Mouse (Mus musculus): ENCODE results near the gene Ehhadh. TPM values are rescaled to one million over a fixed set of nuclear protein-coding genes. Genes with fewer than 3 reads are reported as not detected.

Ehhadh gene
- total and polyA plus RNA-seq, 3 experiments = 5.3 to 6.6 TPM; not detected in 1

DNA sequence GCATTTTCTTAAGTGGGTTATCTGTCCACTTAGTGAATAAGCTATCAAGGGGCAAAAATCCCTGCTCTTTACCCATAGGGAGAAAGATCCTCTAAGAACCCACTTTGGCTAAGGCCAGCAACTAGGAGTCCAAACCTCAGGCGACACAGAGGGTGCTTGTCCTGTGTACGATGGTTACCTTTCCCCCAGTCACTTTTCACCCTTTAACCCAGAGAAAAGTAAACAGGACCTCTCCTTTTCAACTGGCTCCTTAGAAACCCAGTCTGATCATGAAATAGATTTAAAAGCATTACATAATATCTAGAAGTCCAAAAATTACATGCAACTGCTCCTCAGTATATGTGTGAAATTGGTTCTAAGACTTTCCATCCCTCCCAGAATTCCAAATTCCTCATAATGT, 4.8 kb downstream of the Ehhadh start:
- DNase-seq (ENCODE audit: low read depth, low spot score) = no peak
- no peak for TF ChIP-seq ZMIZ1 (IDR thresholded peaks at IDR 0.05; ENCODE audit: low read depth, low read length)
- TF ChIP-seq SIN3A (IDR thresholded peaks at IDR 0.05; ENCODE audit: low read length) = no peak
- TF ChIP-seq POLR2AphosphoS5 (IDR thresholded peaks at IDR 0.05; ENCODE audit: borderline replicate concordance, low read depth, low read length) = no peak
- TF ChIP-seq GABPA (IDR thresholded peaks at IDR 0.05; ENCODE audit: low read depth, low read length) = no peak
- TF ChIP-seq MYC (IDR thresholded peaks at IDR 0.05; ENCODE audit: low read depth, low read length) = no peak
- no peak for TF ChIP-seq UBTF (IDR thresholded peaks at IDR 0.05; ENCODE audit: borderline replicate concordance, insufficient read depth, low read depth, low read length)
- Histone ChIP-seq H3K27ac (ENCODE audit: control insufficient read depth, low read depth, low read length) (no peak overlapping the region), H3K9me3 (replicated peaks; ENCODE audit: insufficient read depth, low read length) (no peaks in the 10 kb centered on the region), H3K36me3 (ENCODE audit: control insufficient read depth in 1 of 2, insufficient read depth in 2 of 2, low read length in 2 of 2) (no peaks in the 10 kb centered on the region), H3K9ac (ENCODE audit: control insufficient read depth, low read depth, low read length, poor library complexity, severe bottlenecking) (no peak overlapping the region), H3K79me2 (ENCODE audit: control insufficient read depth, insufficient read depth, low read length, poor library complexity) (no peaks in the 10 kb centered on the region), H3K4me3 (ENCODE audit: control insufficient read depth in 1 of 2, insufficient read depth in 1 of 2, low read depth in 2 of 2, low read length in 2 of 2) (no peak overlapping the region), H3K27me3 (ENCODE audit: control insufficient read depth in 1 of 2, insufficient read depth in 2 of 2, low read length in 2 of 2) (no peaks in the 10 kb centered on the region), H3K4me1 (ENCODE audit: control insufficient read depth in 1 of 2, insufficient read depth in 2 of 2, low read length in 2 of 2) (peaks cover 0 to 2% of the 10 kb centered on the region in 2 experiments; a peak in 1 of 4 replicates)

DNA sequence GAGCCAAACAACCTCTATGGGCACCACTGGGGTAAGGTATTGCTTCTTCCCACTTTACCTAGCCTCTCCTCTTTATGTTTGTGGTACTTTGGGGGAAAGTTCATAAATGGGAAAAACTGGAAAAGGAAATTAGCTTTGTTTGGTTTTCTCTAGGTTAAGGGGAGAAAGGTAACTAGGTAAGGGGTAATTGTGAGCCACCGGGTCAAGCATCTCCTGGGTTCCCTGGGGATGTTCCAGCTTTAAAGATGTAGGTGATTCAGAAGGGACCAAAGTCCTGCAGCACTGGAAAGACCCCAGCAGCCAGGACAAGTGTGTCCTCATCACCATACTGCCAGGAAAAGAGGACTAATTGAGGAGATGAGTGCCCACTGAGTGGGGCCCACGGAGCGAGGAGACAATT, 5.7 kb downstream of the Ehhadh start:
- TF ChIP-seq ZKSCAN1 (IDR thresholded peaks at IDR 0.05; ENCODE audit: low read depth, low read length) (no peak), ZC3H11A (IDR thresholded peaks at IDR 0.05; ENCODE audit: low read depth, low read length) (no peak), SMC3 (IDR thresholded peaks at IDR 0.05; ENCODE audit: low read depth, low read length) (no peak), GATA1 (IDR thresholded peaks at IDR 0.05; ENCODE audit: low read depth, low read length) (no peak)
- DNase-seq (ENCODE audit: low read depth, low spot score) = no peak
- H3K36me3 ChIP-seq (ENCODE audit: control insufficient read depth in 1 of 2, insufficient read depth in 2 of 2, low read length in 2 of 2) = no peaks in the 10 kb centered on the region
- H3K4me1 ChIP-seq (ENCODE audit: control insufficient read depth in 1 of 2, insufficient read depth in 2 of 2, low read length in 2 of 2) = no peaks in the 10 kb centered on the region
- no peaks in the 10 kb centered on the region for H3K9me3 ChIP-seq (replicated peaks; ENCODE audit: insufficient read depth, low read length)
- no peak overlapping the region for H3K9ac ChIP-seq (ENCODE audit: control insufficient read depth, low read depth, low read length, poor library complexity, severe bottlenecking)
- H3K4me3 ChIP-seq (ENCODE audit: control insufficient read depth in 1 of 2, insufficient read depth in 1 of 2, low read depth in 2 of 2, low read length in 2 of 2) = no peak overlapping the region
- no peaks in the 10 kb centered on the region for H3K27me3 ChIP-seq (ENCODE audit: control insufficient read depth in 1 of 2, insufficient read depth in 2 of 2, low read length in 2 of 2)
- H3K27ac ChIP-seq (ENCODE audit: control insufficient read depth, low read depth, low read length) = no peak overlapping the region
- H3K79me2 ChIP-seq (ENCODE audit: control insufficient read depth, insufficient read depth, low read length, poor library complexity) = no peaks in the 10 kb centered on the region

DNA sequence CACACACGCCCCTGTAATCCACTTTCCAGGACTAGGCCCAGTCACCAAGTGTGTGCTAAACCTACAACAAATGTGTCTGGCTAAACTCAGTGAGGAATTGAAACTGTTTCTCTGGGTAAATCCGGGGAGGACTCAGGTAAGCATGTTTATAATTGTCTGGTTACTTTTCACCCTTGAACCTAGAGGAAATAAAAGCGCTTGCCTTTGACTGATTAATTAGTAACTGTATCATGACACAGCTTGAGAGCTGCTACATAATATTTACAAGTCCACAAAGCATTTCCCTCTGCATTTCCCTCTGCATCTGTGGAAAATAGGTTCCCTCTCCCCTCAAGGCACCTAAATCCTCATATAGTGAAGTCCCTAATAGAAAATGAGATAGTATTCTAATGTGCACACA, 6.3 kb downstream of the Ehhadh start:
- no peaks in the 10 kb centered on the region for H3K36me3 ChIP-seq (ENCODE audit: control insufficient read depth in 1 of 2, insufficient read depth in 2 of 2, low read length in 2 of 2)
- H3K79me2 ChIP-seq (ENCODE audit: control insufficient read depth, insufficient read depth, low read length, poor library complexity) = no peaks in the 10 kb centered on the region
- H3K27me3 ChIP-seq (ENCODE audit: control insufficient read depth in 1 of 2, insufficient read depth in 2 of 2, low read length in 2 of 2) = no peaks in the 10 kb centered on the region
- no peak overlapping the region for H3K4me3 ChIP-seq (ENCODE audit: control insufficient read depth in 1 of 2, insufficient read depth in 1 of 2, low read depth in 2 of 2, low read length in 2 of 2)
- H3K4me1 ChIP-seq (ENCODE audit: control insufficient read depth in 1 of 2, insufficient read depth in 2 of 2, low read length in 2 of 2) = no peaks in the 10 kb centered on the region
- TF ChIP-seq E2F4 (IDR thresholded peaks at IDR 0.05; ENCODE audit: borderline replicate concordance, low read depth, low read length) = no peak
- TF ChIP-seq TAL1 (IDR thresholded peaks at IDR 0.05; ENCODE audit: low read length) = no peak
- TF ChIP-seq POLR2A (IDR thresholded peaks at IDR 0.05; ENCODE audit: control insufficient read depth in 1 of 2, insufficient read depth in 1 of 2, low read depth in 1 of 2, low read length in 2 of 2, poor library complexity in 1 of 2) = no peak
- TF ChIP-seq UBTF (IDR thresholded peaks at IDR 0.05; ENCODE audit: borderline replicate concordance, insufficient read depth, low read depth, low read length) = no peak
- no peak for TF ChIP-seq NELFE (IDR thresholded peaks at IDR 0.05; ENCODE audit: low read depth, low read length)
- TF ChIP-seq MAZ (IDR thresholded peaks at IDR 0.05; ENCODE audit: low read depth, low read length) = no peak
- TF ChIP-seq POLR2AphosphoS2 (IDR thresholded peaks at IDR 0.05; ENCODE audit: low read length) = no peak
- TF ChIP-seq MYB (IDR thresholded peaks at IDR 0.05; ENCODE audit: low read depth, low read length) = no peak
- no peak for TF ChIP-seq MAFK (IDR thresholded peaks at IDR 0.05; ENCODE audit: borderline replicate concordance, low read depth, low read length)
- no peak for TF ChIP-seq MXI1 (IDR thresholded peaks at IDR 0.05; ENCODE audit: low read depth, low read length)
- TF ChIP-seq RCOR1 (IDR thresholded peaks at IDR 0.05; ENCODE audit: low read depth, low read length) = no peak
- no peak for TF ChIP-seq ZNF384 (IDR thresholded peaks at IDR 0.05; ENCODE audit: low read depth, low read length)
- TF ChIP-seq CTCF (IDR thresholded peaks at IDR 0.05 in 2 of 3, conservative IDR thresholded peaks at IDR 0.05 in 1 of 3; ENCODE audit: control insufficient read depth in 1 of 3, insufficient read depth in 1 of 3, low read depth in 2 of 3, low read length in 3 of 3, poor library complexity in 1 of 3, severe bottlenecking in 1 of 3) = no peak
- no peak for TF ChIP-seq MYC (IDR thresholded peaks at IDR 0.05; ENCODE audit: low read depth, low read length)
- TF ChIP-seq ELF1 (IDR thresholded peaks at IDR 0.05; ENCODE audit: low read depth, low read length) = no peak
- no peak for TF ChIP-seq MAX (IDR thresholded peaks at IDR 0.05; ENCODE audit: low read length)
- no peak for TF ChIP-seq ZKSCAN1 (IDR thresholded peaks at IDR 0.05; ENCODE audit: low read depth, low read length)
- H3K9ac ChIP-seq (ENCODE audit: control insufficient read depth, low read depth, low read length, poor library complexity, severe bottlenecking) = no peak overlapping the region
- H3K9me3 ChIP-seq (replicated peaks; ENCODE audit: insufficient read depth, low read length) = no peaks in the 10 kb centered on the region
- no peak overlapping the region for H3K27ac ChIP-seq (ENCODE audit: control insufficient read depth, low read depth, low read length)
- no peak for DNase-seq (ENCODE audit: low read depth, low spot score)

Measured in MEL (cell line).